Mouse (Mus musculus) brown adipose tissue, adult 24 weeks (tissue): Measurements from ENCODE around the gene Sarm1. TPM values are rescaled to one million over a fixed set of nuclear protein-coding genes. Genes with fewer than 3 reads are reported as not detected.

Experiments
- H3K27ac ChIP-seq: fragments of 200-500 bp; replicated peaks from 2 replicates; pipeline ENCODE4 v1.5.1; 2012; ENCODE audit warnings: low read depth, mild to moderate bottlenecking, low read length
- H3K4me1 ChIP-seq: fragments of 200-500 bp; 2 replicates; pipeline ENCODE4 v1.6.1; 2012; ENCODE audit warnings: low read length, mixed read lengths; ENCODE audit not compliant: control insufficient read depth, insufficient read depth, insufficient read length
- H3K4me3 ChIP-seq: fragments of 200-500 bp; 2 replicates; pipeline ENCODE4 v1.5.1; 2012; ENCODE audit warnings: low read depth, mild to moderate bottlenecking, low read length, moderate library complexity; ENCODE audit not compliant: insufficient read depth
- polyA plus RNA-seq: library from polyadenylated mRNA; stranded (reverse); fragments of >200 nt; gene quantifications from 2 replicates; pipeline ENCODE4 v1.2.4, GENCODE M21; 2012; ENCODE audit not compliant: missing spikeins, insufficient read depth, insufficient read length

The Sarm1 gene
- polyA plus RNA-seq, 1 experiment: not detected

DNA sequence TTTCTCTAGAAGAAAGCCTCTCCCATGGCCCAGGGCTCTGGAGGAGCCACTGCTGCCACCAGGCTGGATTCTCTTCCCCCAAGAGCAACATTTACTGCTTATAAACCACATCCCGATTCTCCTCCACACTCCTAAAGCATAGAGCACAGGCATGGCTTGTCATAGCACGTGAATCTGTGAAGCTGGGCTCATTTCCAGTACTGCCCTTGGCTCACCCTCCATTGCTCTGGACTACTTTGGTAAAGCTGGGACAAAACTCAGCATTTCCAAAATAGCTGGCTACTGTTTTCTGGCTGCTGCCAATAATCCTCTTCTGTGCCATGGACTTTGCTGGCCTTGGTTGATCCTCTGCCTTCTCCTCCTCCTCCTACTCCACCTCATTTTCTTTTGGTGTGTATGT lies 73.2 kb downstream of the Sarm1 start:
- no peaks in the 10 kb centered on the region for H3K4me1 ChIP-seq
- H3K27ac ChIP-seq: no peak overlapping the region
- H3K4me3 ChIP-seq: no peak overlapping the region

Other genes starting within 250 kb of the Sarm1 start
- 74.3 and 104 TPM in 2 replicates for gene 2610507B11Rik, start 236.0 kb downstream of the Sarm1 start, polyA plus RNA-seq
- not detected in 2 replicates for gene BC030499, start 206.9 kb downstream of the Sarm1 start, polyA plus RNA-seq
- 0.29 and 0.87 TPM in 2 replicates for gene Spag5, start 196.2 kb downstream of the Sarm1 start, polyA plus RNA-seq
- gene Aldoc, start 174.8 kb downstream of the Sarm1 start, polyA plus RNA-seq: 1.9 and 2.3 TPM in 2 replicates
- 14.4 and 19.7 TPM in 2 replicates for gene Pigs, start 169.3 kb downstream of the Sarm1 start, polyA plus RNA-seq
- gene Unc119, start 154.3 kb downstream of the Sarm1 start, polyA plus RNA-seq: 16.9 and 30.7 TPM in 2 replicates
- gene Foxn1, start 111.2 kb downstream of the Sarm1 start, polyA plus RNA-seq: not detected in 2 replicates
- gene Slc13a2, start 75.5 kb downstream of the Sarm1 start, polyA plus RNA-seq: not detected in 2 replicates
- 9.2 and 11.8 TPM in 2 replicates for gene Slc46a1, start 32.1 kb downstream of the Sarm1 start, polyA plus RNA-seq
- gene Vtn, start 1.3 kb upstream of the Sarm1 start, polyA plus RNA-seq: 6.4 and 10.8 TPM in 2 replicates
- gene Sebox, start 5.7 kb upstream of the Sarm1 start, polyA plus RNA-seq: not detected in 2 replicates
- 21.4 and 27.2 TPM in 2 replicates for gene Tmem199, start 14.4 kb upstream of the Sarm1 start, polyA plus RNA-seq
- gene Poldip2, start 14.4 kb upstream of the Sarm1 start, polyA plus RNA-seq: 190 and 193 TPM in 2 replicates
- 25.2 and 30.1 TPM in 2 replicates for gene Tnfaip1, start 38.6 kb upstream of the Sarm1 start, polyA plus RNA-seq
- gene Ift20, start 38.6 kb upstream of the Sarm1 start, polyA plus RNA-seq: 67.3 and 75.5 TPM in 2 replicates
- 14.8 and 20.7 TPM in 2 replicates for gene Tmem97, start 53.0 kb upstream of the Sarm1 start, polyA plus RNA-seq
- gene Nlk, start 199.6 kb upstream of the Sarm1 start, polyA plus RNA-seq: 16.8 and 20.5 TPM in 2 replicates